Mouse (Mus musculus): ENCODE data around the gene Igsf3.

DNA sequence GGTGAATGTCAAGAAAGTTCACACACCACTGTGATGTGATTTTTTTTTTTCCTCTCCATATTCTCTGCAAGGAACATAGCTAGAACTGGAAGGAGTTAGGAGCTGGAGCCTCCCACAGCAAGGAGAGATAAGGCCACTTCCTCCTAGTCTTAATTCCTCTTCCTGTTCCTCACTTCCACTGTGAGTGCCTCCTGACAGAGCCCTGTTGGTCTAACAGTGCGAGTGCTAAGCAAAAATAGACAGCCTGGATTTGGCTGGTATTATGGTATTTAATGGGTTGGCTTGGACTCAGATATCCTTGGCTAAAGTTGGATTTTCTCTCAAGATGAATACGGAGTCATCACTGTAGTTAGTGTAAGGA, 53.9 kb downstream of the Igsf3 start:
- TF ChIP-seq POLR2A (IDR thresholded peaks at IDR 0.05; ENCODE audit: borderline replicate concordance, extremely low read depth, insufficient read depth, insufficient read length, poor library complexity, severe bottlenecking) (no peak), CTCF (IDR thresholded peaks at IDR 0.05; ENCODE audit: borderline replicate concordance, extremely low read depth, insufficient read depth, insufficient read length) (no peak)

Measured in brain, embryonic 14.5 days (tissue).